8 mouse cellular contexts compared by ENCODE assay signal in the genomic region with DNA sequence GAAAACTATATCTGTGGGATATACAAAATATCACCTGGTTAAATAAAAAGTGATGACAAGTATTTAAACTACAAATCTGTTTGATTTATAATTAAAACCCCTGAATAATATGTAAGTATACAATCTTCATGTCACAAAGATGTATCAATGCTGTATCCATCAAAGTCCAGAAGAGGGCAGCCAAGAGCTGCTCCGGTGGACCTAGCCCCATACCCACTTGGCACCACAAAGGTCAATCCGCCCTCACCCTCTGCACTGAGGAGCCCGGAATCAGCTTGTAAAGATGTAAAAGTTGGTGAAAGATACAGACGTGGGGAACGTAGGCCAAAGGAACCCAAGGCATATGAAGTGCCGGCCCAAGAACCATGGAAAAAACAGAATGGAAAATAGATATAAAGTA.
DNase-seq lines count a peak whose midpoint lies in the region; ATAC-seq and TF ChIP-seq lines count a peak whose summit lies in the region.

No protein-coding gene starts in this region.

- no peaks in the 10 kb centered on the region for H3K9me3 ChIP-seq in forebrain, embryonic 15.5 days

- H3K9ac ChIP-seq in forebrain, embryonic 15.5 days (replicated peaks): no peak overlapping the region
- H3K9ac ChIP-seq in liver, adult 2 months (ENCODE audit: low read depth, low read length): no peak overlapping the region

- TF ChIP-seq POLR2A in liver, adult 2 months (IDR thresholded peaks at IDR 0.05; ENCODE audit: extremely low read depth, insufficient read depth, low read length): no peak
- TF ChIP-seq POLR2A in thymus, adult 2 months (IDR thresholded peaks at IDR 0.05; ENCODE audit: control insufficient read depth, extremely low read depth, insufficient read depth, low read length, poor library complexity): no peak

- ATAC-seq in forebrain, embryonic 15.5 days (replicated peaks): peak; percentile 72

- peak; percentile 83 for TF ChIP-seq CTCF in liver, adult 2 months (IDR thresholded peaks at IDR 0.05; ENCODE audit: low read depth, low read length)
- TF ChIP-seq CTCF in thymus, adult 2 months (IDR thresholded peaks at IDR 0.05; ENCODE audit: borderline replicate concordance, control insufficient read depth, extremely low read depth, insufficient read depth, low read length, poor library complexity): 0 out of 2 replicates have a peak, but pooled peaks have one; percentile 53

- no peak overlapping the region for H3K4me2 ChIP-seq in forebrain, embryonic 15.5 days (replicated peaks)

- H3K36me3 ChIP-seq in forebrain, embryonic 15.5 days: no peaks in the 10 kb centered on the region
- H3K36me3 ChIP-seq in liver, adult 2 months (ENCODE audit: control insufficient read depth, insufficient read depth, low read length): no peaks in the 10 kb centered on the region
- no peaks in the 10 kb centered on the region for H3K36me3 ChIP-seq in thymus, adult 2 months (ENCODE audit: control insufficient read depth, insufficient read depth, low read length)

- no peaks in the 10 kb centered on the region for H3K27me3 ChIP-seq in forebrain, embryonic 15.5 days
- no peaks in the 10 kb centered on the region; the same call in 1 of the 2 replicates for H3K27me3 ChIP-seq in liver, adult 2 months (ENCODE audit: control insufficient read depth, insufficient read depth, low read length)
- no peaks in the 10 kb centered on the region for H3K27me3 ChIP-seq in thymus, adult 2 months (ENCODE audit: control insufficient read depth, insufficient read depth, low read length)

- H3K4me3 ChIP-seq in forebrain, embryonic 15.5 days: no peak overlapping the region
- H3K4me3 ChIP-seq in liver, adult 2 months (ENCODE audit: insufficient read depth, low read depth, low read length): no peak overlapping the region
- no peak overlapping the region for H3K4me3 ChIP-seq in thymus, adult 2 months (ENCODE audit: control insufficient read depth, insufficient read depth, low read length)

- no peak overlapping the region for H3K27ac ChIP-seq in forebrain, embryonic 15.5 days (replicated peaks)
- no peak overlapping the region for H3K27ac ChIP-seq in liver, adult 2 months (replicated peaks; ENCODE audit: insufficient read depth, low read depth, low read length)
- H3K27ac ChIP-seq in thymus, adult 2 months (ENCODE audit: control insufficient read depth, insufficient read depth, low read length): no peak overlapping the region

- peak; percentile 25 for DNase-seq in urinary bladder, postnatal 25 days (ENCODE audit: low spot score)
- no peak for DNase-seq in urinary bladder, adult 2 months (ENCODE audit: low spot score)
- peak; percentile 8 for DNase-seq in c-Kit-positive CD71-positive TER-119-negative erythroid progenitor cells, embryonic 14.5 days (ENCODE audit: low read depth)
- DNase-seq in kidney, adult 11 months: peak; percentile 18
- peak; percentile 18 for DNase-seq in liver, adult 2 months (ENCODE audit: extremely low read depth, low read depth, low spot score)
- peak; percentile 10 to 30 for DNase-seq in natural killer cell, adult 2 months (ENCODE audit: low spot score in 2 of 2)
- peak; percentile 57 for DNase-seq in thymus, adult 2 months

- WGBS in forebrain, embryonic 15.5 days: 15% methylated on average over 6 of the region's 6 CpGs
- WGBS in liver, adult 2 months: 17% methylated on average over 6 of the region's 6 CpGs
- 17% methylated on average over 6 of the region's 6 CpGs for WGBS in thymus, adult 2 months

- no peaks in the 10 kb centered on the region for H3K79me2 ChIP-seq in liver, adult 2 months (ENCODE audit: control insufficient read depth, insufficient read depth, low read length)

- no peaks in the 10 kb centered on the region; the same call in 1 of the 2 replicates for H3K4me1 ChIP-seq in forebrain, embryonic 15.5 days
- no peaks in the 10 kb centered on the region for H3K4me1 ChIP-seq in liver, adult 2 months (ENCODE audit: control insufficient read depth, insufficient read depth, low read length)
- no peaks in the 10 kb centered on the region for H3K4me1 ChIP-seq in thymus, adult 2 months (replicated peaks; ENCODE audit: control insufficient read depth, insufficient read depth, low read length)
